Mouse (Mus musculus) C2C12 (cell line): ENCODE results near the gene Csrnp1.

Source experiments
- CEBPB ChIP-seq: IDR thresholded peaks from one replicate; pipeline ENCODE4 v1.6.1; 2011; ENCODE audit warnings: low read depth, mild to moderate bottlenecking, control low read depth, moderate library complexity
- CTCF ChIP-seq: IDR thresholded peaks from one replicate; pipeline ENCODE4 v1.5.1; 2011; ENCODE audit not compliant: control insufficient read depth, insufficient read depth, insufficient read length
- MYOD1 ChIP-seq: IDR thresholded peaks from one replicate; pipeline ENCODE4 v1.6.1; 2011; ENCODE audit warnings: low read depth; ENCODE audit not compliant: control insufficient read depth, insufficient read length
- MYOG ChIP-seq: IDR thresholded peaks from one replicate; pipeline ENCODE4 v1.6.1; 2011; ENCODE audit not compliant: control insufficient read depth, insufficient read length; ENCODE audit errors: extremely low read depth

DNA sequence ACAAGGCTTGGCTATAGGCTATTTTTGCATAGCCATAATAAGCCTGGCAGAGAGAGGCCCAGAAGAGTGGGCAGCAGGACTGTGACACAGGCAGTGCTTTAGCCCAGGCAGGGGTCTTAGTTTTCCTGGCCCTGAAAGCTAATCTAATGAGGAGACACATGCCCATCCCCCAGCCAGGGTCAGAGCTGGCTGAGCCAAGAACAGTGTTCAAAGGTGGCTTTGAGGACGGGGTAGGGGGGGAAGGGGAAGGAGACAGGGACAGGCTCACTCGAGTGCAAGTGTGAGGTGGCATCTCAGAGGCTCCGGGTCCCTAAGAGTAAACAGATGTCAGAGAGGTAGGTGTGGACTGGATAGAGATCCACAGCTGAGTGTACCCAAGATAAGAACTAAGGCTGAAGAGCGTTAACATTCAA lies 3.7 kb downstream of the Csrnp1 start:
- TF ChIP-seq MYOD1 (no peak), CTCF (no peak), CEBPB (no peak), MYOG (no peak)
